Mouse (Mus musculus): ENCODE measurements around the gene Gak. TPM values are rescaled to one million over a fixed set of nuclear protein-coding genes. Genes with fewer than 3 reads are reported as not detected.
A peak's percentile ranks its signal among the peaks of the same experiment; 100 is the strongest.

Gak gene
- polyA plus RNA-seq, 1 experiment from 2014 or later: 26.8 TPM

DNA sequence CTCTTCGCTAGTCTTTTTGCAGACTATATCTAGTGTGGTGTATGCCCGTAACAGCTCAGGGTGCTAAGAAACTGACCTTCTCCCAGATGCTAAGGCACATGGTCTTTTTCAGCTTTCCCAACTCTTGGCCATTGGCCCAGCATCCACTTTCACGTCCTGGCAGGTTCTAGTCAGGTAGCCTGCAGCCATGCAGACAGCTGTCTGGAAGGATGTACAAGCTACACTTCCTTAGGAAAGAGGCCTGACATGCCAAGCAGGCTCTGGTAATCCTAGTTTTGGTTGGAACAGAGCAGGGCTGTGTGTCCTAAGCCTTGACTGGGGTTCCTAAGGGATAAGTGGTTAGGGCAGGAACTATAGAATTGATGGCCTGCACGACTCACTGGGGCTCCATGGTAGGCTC, 33.2 kb upstream of the Gak start:
- no peak for ATAC-seq (ENCODE audit: insufficient number of reproducible peaks, insufficient read depth, low FRiP score, low read depth)
- H3K9me3 ChIP-seq (ENCODE audit: control insufficient read depth, low read length): no peaks in the 10 kb centered on the region
- no peak overlapping the region for H3K9ac ChIP-seq (ENCODE audit: low read length)
- H3K4me2 ChIP-seq (ENCODE audit: low read length): no peak overlapping the region
- H3K4me1 ChIP-seq (ENCODE audit: control insufficient read depth in 2 of 2, insufficient read depth in 2 of 2, low read length in 2 of 2): peaks cover 0 to 9% of the 10 kb centered on the region in 2 experiments; a peak in 2 of 4 replicates
- H3K27me3 ChIP-seq (ENCODE audit: control insufficient read depth, insufficient read depth, low read length): 0 out of 2 replicates have a peak, but pooled peaks cover 7% of the 10 kb centered on the region
- no peak overlapping the region for H3K27ac ChIP-seq (replicated peaks in 1 of 2; ENCODE audit: control insufficient read depth in 1 of 2, insufficient read depth in 1 of 2, low read depth in 2 of 2, low read length in 2 of 2)
- 81% methylated on average over 4 of the region's 4 CpGs for WGBS
- H3K4me3 ChIP-seq (ENCODE audit: control insufficient read depth in 1 of 2, insufficient read depth in 1 of 2, low read depth in 1 of 2, low read length in 2 of 2): no peak overlapping the region
- H3K36me3 ChIP-seq (ENCODE audit: control insufficient read depth, insufficient read depth, low read length): peaks cover 7% of the 10 kb centered on the region; the same call in 1 of the 2 replicates

DNA sequence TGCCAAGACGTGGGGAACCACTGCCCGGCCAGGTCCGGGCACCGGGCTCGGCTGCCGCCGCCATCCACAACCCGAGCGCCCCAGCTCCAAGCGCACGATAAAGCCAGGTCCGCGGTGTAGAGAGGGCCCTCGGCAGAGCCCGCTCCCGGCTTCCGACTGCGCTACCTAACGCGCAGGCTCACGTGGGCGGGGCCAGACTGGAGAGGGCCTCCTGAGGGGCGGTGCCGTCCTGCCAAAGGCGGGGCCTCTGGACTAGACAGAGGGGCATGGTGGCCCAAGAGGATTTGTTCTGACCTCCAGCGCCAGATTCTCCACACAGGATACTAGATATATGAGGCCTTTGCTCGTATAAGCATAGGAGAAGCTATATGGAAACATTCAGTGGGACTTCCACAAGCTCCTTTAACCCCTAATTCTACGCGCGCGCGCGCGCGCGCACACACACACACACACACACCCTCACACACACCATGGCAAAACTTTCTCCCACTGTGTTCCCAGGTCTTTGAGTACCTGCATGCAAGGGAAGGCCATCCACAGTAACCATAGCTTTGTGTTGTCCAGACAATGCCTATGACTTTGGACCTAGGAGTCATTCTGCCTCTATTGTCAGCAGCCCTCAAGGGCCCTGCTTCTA, 31.2 kb upstream of the Gak start:
- Histone ChIP-seq H3K36me3 (ENCODE audit: control insufficient read depth, insufficient read depth, low read length) (peaks cover 19% of the 10 kb centered on the region), H3K9ac (ENCODE audit: low read length) (peak overlapping the region; percentile 96), H3K27ac (replicated peaks in 1 of 2; ENCODE audit: control insufficient read depth in 1 of 2, insufficient read depth in 1 of 2, low read depth in 2 of 2, low read length in 2 of 2) (peak overlapping the region in 1 of 2 experiments; percentile 10; a peak in 1 of 4 replicates), H3K4me1 (ENCODE audit: control insufficient read depth in 2 of 2, insufficient read depth in 2 of 2, low read length in 2 of 2) (peaks cover 0 to 9% of the 10 kb centered on the region in 2 experiments; a peak in 2 of 4 replicates), H3K27me3 (ENCODE audit: control insufficient read depth, insufficient read depth, low read length) (0 out of 2 replicates have a peak, but pooled peaks cover 7% of the 10 kb centered on the region), H3K4me3 (ENCODE audit: control insufficient read depth in 1 of 2, insufficient read depth in 1 of 2, low read depth in 1 of 2, low read length in 2 of 2) (peak overlapping the region; percentile 61 to 89), H3K4me2 (ENCODE audit: low read length) (peak overlapping the region; percentile 93), H3K9me3 (ENCODE audit: control insufficient read depth, low read length) (no peaks in the 10 kb centered on the region)
- peak; percentile 95 for ATAC-seq (ENCODE audit: insufficient number of reproducible peaks, insufficient read depth, low FRiP score, low read depth)
- 9% methylated on average over 34 of the region's 36 CpGs for WGBS

DNA sequence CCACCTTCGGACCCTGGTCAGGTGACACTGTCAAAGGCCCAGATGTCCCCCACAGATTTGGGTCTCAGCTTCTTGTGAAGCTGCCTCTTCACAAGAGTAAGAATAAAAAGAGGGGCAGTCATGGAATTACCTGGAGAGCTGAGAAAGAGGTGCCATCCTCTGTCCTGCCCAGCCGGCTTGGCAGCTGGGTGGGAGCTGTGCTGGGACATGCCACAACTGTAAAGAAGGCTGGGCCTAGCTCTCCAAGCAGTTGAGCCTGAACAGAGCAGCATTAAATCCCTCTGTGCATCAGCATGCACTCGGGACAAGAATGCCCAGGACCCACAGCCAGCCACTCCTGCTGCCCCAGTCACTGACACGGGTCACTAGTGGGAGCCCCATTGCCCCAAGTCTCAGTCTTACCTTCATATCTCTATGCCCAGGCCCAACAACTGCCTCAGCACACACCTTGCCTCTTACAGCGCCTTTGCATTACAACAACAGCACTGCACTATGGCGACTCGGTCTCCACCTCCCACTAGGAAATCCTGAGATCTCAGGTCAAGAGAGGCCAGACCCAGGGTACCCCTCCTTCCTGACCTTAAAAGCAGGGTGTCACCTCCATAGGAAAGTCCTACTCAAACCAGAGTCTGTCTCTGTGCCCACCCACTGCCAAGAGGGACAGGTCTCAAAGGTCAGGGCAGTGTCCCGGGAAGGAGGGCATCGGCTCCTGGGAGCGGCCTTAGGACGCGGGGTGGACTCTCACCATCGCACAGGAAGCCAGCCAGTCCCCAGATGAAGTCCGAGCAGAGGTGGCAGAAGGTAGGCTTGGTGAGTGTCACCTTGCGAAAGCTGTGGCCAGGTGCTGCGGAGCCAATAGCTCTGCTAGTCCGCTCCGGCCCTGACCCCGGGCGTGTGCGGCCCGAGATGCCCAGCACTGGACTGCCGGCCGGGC, 30.4 kb upstream of the Gak start, which contains the start of gene Idua:
Gene Idua (plus strand): TSS at position 634 of the 934 bp plus-strand sequence.
- H3K36me3 ChIP-seq (ENCODE audit: control insufficient read depth, insufficient read depth, low read length): peaks cover 27% of the 10 kb centered on the region
- H3K9me3 ChIP-seq (ENCODE audit: control insufficient read depth, low read length): no peaks in the 10 kb centered on the region
- peak; percentile 4; the same call in 1 of the 2 replicates for ATAC-seq (ENCODE audit: insufficient number of reproducible peaks, insufficient read depth, low FRiP score, low read depth)
- H3K27me3 ChIP-seq (ENCODE audit: control insufficient read depth, insufficient read depth, low read length): 0 out of 2 replicates have a peak, but pooled peaks cover 7% of the 10 kb centered on the region
- H3K9ac ChIP-seq (ENCODE audit: low read length): peak within 1 kb of the TSS; percentile 96
- H3K4me3 ChIP-seq (ENCODE audit: control insufficient read depth in 1 of 2, insufficient read depth in 1 of 2, low read depth in 1 of 2, low read length in 2 of 2): peak within 1 kb of the TSS; percentile 61 to 89
- peaks cover 0 to 9% of the 10 kb centered on the region in 2 experiments; a peak in 2 of 4 replicates for H3K4me1 ChIP-seq (ENCODE audit: control insufficient read depth in 2 of 2, insufficient read depth in 2 of 2, low read length in 2 of 2)
- H3K27ac ChIP-seq (replicated peaks in 1 of 2; ENCODE audit: control insufficient read depth in 1 of 2, insufficient read depth in 1 of 2, low read depth in 2 of 2, low read length in 2 of 2): peak within 1 kb of the TSS in 1 of 2 experiments; percentile 10; a peak in 1 of 4 replicates
- WGBS: 12% methylated on average over 24 of the region's 24 CpGs
- peak within 1 kb of the TSS; percentile 93 for H3K4me2 ChIP-seq (ENCODE audit: low read length)

DNA sequence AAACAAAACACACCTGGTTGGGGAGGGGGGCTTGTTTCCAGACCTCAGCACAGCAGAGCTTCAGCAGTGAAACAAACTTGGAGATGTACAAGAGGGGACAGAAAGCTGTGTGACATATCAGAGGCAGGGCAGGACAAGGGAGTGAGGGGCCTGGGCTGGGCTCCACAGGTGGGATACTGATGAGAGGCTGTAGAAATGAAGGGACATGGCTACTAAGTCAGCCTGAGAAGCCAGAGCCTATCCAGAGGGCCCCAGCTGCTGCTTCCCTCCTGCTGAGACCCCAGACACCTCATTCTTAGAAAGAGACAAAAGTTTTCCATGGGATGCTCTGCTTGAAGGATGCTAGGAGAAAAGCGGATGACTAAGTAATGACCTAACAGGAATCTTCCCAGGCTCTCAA, 29.1 kb upstream of the Gak start:
- no peak for ATAC-seq (ENCODE audit: insufficient number of reproducible peaks, insufficient read depth, low FRiP score, low read depth)
- no peak overlapping the region for H3K4me2 ChIP-seq (ENCODE audit: low read length)
- no peak overlapping the region for H3K9ac ChIP-seq (ENCODE audit: low read length)
- no peak overlapping the region for H3K27ac ChIP-seq (replicated peaks in 1 of 2; ENCODE audit: control insufficient read depth in 1 of 2, insufficient read depth in 1 of 2, low read depth in 2 of 2, low read length in 2 of 2)
- H3K36me3 ChIP-seq (ENCODE audit: control insufficient read depth, insufficient read depth, low read length): peaks cover 40% of the 10 kb centered on the region
- H3K9me3 ChIP-seq (ENCODE audit: control insufficient read depth, low read length): no peaks in the 10 kb centered on the region
- 79% methylated on average over 1 of the region's 1 CpGs for WGBS
- no peaks in the 10 kb centered on the region for H3K27me3 ChIP-seq (ENCODE audit: control insufficient read depth, insufficient read depth, low read length)
- H3K4me1 ChIP-seq (ENCODE audit: control insufficient read depth in 2 of 2, insufficient read depth in 2 of 2, low read length in 2 of 2): peaks cover 0 to 9% of the 10 kb centered on the region in 2 experiments; a peak in 2 of 4 replicates
- H3K4me3 ChIP-seq (ENCODE audit: control insufficient read depth in 1 of 2, insufficient read depth in 1 of 2, low read depth in 1 of 2, low read length in 2 of 2): no peak overlapping the region

DNA sequence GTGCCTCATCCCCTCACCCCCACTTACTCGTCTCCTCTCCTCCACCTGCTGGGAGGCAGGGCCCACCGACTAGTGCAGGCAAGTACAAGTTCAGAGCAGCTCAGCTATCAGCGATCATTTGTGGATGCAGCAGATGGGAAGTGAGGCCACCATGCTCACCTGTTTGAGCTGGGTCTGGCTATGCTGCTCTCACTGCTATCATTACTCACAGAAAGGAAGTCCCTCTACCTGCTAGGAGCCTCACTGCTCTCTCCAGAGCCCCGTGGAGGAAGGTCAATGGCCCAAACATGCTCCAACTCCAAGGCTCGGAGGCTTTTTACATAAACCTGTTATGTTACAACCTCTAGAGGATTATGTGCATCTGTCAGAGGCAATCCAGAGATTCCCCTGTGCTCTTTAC, 27.9 kb upstream of the Gak start:
- H3K4me3 ChIP-seq (ENCODE audit: control insufficient read depth in 1 of 2, insufficient read depth in 1 of 2, low read depth in 1 of 2, low read length in 2 of 2): no peak overlapping the region
- no peaks in the 10 kb centered on the region for H3K27me3 ChIP-seq (ENCODE audit: control insufficient read depth, insufficient read depth, low read length)
- H3K36me3 ChIP-seq (ENCODE audit: control insufficient read depth, insufficient read depth, low read length): peaks cover 53% of the 10 kb centered on the region
- ATAC-seq (ENCODE audit: insufficient number of reproducible peaks, insufficient read depth, low FRiP score, low read depth): no peak
- no peaks in the 10 kb centered on the region for H3K9me3 ChIP-seq (ENCODE audit: control insufficient read depth, low read length)
- WGBS: 76% methylated on average over 5 of the region's 5 CpGs
- H3K4me1 ChIP-seq (ENCODE audit: control insufficient read depth in 2 of 2, insufficient read depth in 2 of 2, low read length in 2 of 2): peaks cover 0 to 9% of the 10 kb centered on the region in 2 experiments; a peak in 2 of 4 replicates
- no peak overlapping the region for H3K4me2 ChIP-seq (ENCODE audit: low read length)
- H3K27ac ChIP-seq (replicated peaks in 1 of 2; ENCODE audit: control insufficient read depth in 1 of 2, insufficient read depth in 1 of 2, low read depth in 2 of 2, low read length in 2 of 2): no peak overlapping the region
- no peak overlapping the region for H3K9ac ChIP-seq (ENCODE audit: low read length)

DNA sequence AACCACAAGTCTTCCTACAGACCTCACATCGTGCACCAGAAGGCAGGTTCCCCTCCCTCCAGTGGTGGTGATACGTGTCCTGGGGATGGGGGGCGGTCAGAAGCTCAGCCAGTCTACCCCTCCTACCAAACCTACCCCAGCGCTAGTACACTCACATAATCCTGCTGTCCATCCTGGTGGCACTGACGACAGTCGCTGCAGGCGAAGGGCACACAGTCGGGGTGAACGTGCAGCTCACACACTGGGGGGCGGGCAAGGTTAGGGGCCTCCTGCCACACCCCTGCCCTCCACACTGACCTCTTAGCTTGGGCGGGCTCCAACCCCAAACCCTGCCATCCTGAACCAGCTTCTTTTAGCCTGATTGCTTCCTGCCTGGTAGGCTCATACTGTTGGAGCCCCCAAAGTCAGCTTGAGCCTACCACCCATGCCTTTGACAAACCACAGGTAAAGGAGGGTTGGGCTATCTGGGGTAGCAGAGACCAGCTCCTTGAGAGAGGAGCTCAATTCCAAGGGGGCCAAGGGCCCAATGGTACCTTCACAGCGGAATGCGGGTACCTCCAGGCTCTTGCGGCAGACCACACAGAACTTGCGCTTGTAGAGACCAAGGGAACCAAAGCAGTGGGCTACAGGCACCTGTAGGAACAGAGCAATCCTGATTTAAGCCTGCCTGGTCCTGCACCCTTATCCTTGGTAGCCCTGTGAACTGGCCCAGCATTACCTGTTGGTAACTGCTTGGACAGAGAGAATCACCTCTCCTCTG, 26.5 kb upstream of the Gak start:
- Histone ChIP-seq H3K9me3 (ENCODE audit: control insufficient read depth, low read length) (no peaks in the 10 kb centered on the region), H3K27me3 (ENCODE audit: control insufficient read depth, insufficient read depth, low read length) (no peaks in the 10 kb centered on the region), H3K27ac (replicated peaks in 1 of 2; ENCODE audit: control insufficient read depth in 1 of 2, insufficient read depth in 1 of 2, low read depth in 2 of 2, low read length in 2 of 2) (no peak overlapping the region), H3K4me2 (ENCODE audit: low read length) (no peak overlapping the region), H3K4me3 (ENCODE audit: control insufficient read depth in 1 of 2, insufficient read depth in 1 of 2, low read depth in 1 of 2, low read length in 2 of 2) (no peak overlapping the region), H3K36me3 (ENCODE audit: control insufficient read depth, insufficient read depth, low read length) (peaks cover 59% of the 10 kb centered on the region), H3K4me1 (ENCODE audit: control insufficient read depth in 2 of 2, insufficient read depth in 2 of 2, low read length in 2 of 2) (peaks cover 0 to 9% of the 10 kb centered on the region in 2 experiments; a peak in 2 of 4 replicates), H3K9ac (ENCODE audit: low read length) (no peak overlapping the region)
- 91% methylated on average over 15 of the region's 15 CpGs for WGBS
- ATAC-seq (ENCODE audit: insufficient number of reproducible peaks, insufficient read depth, low FRiP score, low read depth): no peak

DNA sequence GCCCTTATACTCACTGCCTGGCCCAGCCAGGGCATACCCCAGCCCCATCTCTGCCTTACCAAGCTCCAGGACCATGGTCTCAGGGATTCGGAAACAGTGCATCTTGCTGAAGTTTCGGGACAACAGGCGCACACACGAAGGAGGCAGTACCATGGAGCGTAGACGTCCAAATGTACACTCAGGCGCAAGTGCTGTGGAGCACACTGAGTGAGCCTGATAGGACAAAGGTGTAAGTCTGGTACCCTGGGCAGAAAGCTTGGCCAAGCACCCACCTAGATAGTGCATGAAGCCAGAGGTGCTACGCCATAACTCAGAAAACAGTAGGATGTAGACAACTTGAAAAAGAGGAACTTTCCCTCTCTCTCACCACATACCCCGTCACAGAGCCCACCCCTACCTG, 25.8 kb upstream of the Gak start:
- Histone ChIP-seq H3K9ac (ENCODE audit: low read length) (no peak overlapping the region), H3K4me2 (ENCODE audit: low read length) (no peak overlapping the region), H3K36me3 (ENCODE audit: control insufficient read depth, insufficient read depth, low read length) (peaks cover 66% of the 10 kb centered on the region), H3K4me3 (ENCODE audit: control insufficient read depth in 1 of 2, insufficient read depth in 1 of 2, low read depth in 1 of 2, low read length in 2 of 2) (no peak overlapping the region), H3K9me3 (ENCODE audit: control insufficient read depth, low read length) (no peaks in the 10 kb centered on the region), H3K27me3 (ENCODE audit: control insufficient read depth, insufficient read depth, low read length) (no peaks in the 10 kb centered on the region), H3K27ac (replicated peaks in 1 of 2; ENCODE audit: control insufficient read depth in 1 of 2, insufficient read depth in 1 of 2, low read depth in 2 of 2, low read length in 2 of 2) (no peak overlapping the region), H3K4me1 (ENCODE audit: control insufficient read depth in 2 of 2, insufficient read depth in 2 of 2, low read length in 2 of 2) (peaks cover 0 to 9% of the 10 kb centered on the region in 2 experiments; a peak in 2 of 4 replicates)
- ATAC-seq (ENCODE audit: insufficient number of reproducible peaks, insufficient read depth, low FRiP score, low read depth): no peak
- WGBS: 93% methylated on average over 9 of the region's 9 CpGs
